Mouse (Mus musculus) CD8-positive naive resting alpha-beta T cell, adult 2 months (primary cell): ENCODE data around the gene Cfap20.
A peak's percentile ranks its signal among the peaks of the same experiment; 100 is the strongest.

Experiments used
- DNase-seq, 2 experiments: peaks; one replicate each; pipeline ENCODE4 v3.0.0; 2022; ENCODE audit warnings: low read depth in 2 of 2, low spot score in 2 of 2

Gene Cfap20

DNA sequence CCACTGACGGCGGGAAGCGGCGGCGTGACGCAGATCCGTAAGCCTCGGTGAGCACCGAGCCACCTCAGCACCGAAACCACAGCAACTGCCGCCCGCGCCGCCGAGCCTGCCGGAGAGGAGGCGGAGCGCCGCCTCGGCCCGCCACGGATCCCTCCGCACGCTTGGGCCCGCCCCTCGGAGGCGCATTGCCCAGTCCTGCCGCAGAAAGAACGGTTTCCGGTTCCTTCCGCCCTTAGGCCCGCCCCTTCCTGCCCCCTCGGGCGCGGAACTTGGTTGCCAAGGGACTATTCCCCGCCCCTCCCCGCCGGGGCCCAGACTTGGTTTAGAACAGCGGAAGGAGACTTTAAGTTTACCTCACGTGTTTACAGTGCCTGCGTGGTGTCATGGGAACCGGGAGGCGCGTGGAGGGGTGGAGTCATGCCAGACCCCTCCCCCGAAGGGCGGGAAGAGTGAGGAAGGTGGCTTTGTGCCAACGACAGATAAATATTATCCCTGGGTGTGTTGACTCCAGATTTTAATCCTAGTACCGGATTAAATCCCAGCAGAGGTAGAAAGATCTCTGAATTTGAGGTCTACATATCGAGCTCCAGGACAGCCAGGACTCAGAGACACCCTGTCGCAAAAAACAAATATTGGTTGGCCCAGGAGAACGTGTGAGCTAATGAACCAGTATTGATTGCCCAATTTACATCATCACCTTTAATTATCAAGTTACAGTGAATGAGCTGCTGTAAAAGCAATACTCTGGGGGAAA lies at the start of gene Cfap20:
Gene Cfap20, minus strand, starts transcription at position 184 of the 754 bp plus-strand sequence.
- DNase-seq: peak; percentile 100

DNA sequence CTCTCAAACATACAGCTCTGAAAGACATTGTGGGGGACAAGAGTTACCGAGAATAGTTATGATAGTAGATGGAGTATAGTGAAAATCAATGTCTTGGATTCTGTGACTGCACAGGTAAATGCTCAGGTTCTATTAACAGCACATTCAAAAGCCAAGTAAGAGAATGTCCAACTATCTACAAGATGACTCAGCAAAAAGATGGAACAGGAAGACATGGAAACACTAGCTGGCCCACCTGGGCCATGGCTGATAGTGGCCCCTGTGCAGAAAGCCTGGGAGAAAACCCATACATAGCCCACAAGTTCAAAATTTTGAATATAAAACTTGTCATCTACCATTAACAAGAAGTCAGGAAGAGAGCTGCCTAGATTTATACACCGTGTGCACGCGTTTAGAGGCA lies 35.3 kb upstream of the Cfap20 start:
- DNase-seq: no peak

DNA sequence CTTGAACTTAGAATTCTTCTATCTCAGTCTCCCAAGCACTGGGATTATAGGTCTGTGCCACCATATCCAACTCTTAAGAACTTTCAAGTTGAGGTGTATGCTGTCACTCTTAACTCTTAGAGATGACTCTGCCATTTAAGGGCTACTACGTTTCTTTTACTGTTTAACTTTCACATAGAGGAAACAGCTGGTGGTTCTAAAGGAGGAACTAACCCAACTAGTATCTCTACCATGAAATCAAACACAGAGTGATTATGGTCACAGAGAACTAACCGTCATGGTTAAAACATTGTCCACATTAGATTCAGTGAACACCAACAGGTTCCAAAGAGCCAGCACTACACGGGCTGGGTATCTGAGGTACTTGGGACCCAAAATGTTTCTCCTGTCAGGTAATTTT lies 34.3 kb upstream of the Cfap20 start:
- no peak for DNase-seq

DNA sequence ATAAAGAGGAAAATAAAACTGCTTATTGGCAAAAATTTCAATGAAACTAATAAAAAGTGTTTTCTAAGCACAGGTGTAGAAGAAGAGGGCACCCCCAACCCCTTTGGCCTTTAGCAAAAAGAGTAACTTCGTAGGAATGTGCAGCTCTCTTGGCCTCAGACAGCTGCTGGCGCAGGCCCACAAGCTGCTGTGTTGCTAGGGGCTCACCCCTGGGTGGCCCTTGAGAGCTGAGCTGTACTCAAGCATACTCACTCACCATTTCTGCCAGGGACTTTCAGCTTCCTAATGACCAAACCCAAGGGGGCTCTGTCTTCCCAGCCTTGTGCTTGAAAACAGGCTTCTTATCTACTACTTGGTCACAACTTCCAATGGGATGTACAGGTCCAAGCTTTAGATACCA lies 31.9 kb upstream of the Cfap20 start:
- DNase-seq: no peak

DNA sequence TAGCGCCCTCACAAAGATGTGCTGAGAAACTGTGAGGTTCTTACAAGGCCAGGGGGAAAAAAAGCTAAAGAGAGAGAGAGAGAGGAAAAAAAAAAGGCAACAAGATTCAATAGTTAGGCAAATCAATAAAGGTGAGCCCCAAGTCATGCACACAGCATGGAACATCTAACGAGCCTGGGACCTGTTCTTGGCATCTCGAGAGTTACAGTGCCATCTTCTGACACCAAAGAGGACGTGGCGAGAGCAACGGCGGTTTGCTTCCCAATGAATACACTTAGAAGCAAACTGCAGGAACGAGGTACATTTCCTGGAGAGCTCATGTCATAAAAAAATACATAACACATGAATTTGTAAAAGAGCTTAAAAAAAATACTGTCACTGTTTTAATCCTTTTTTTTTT lies 17.8 kb upstream of the Cfap20 start:
- no peak for DNase-seq

DNA sequence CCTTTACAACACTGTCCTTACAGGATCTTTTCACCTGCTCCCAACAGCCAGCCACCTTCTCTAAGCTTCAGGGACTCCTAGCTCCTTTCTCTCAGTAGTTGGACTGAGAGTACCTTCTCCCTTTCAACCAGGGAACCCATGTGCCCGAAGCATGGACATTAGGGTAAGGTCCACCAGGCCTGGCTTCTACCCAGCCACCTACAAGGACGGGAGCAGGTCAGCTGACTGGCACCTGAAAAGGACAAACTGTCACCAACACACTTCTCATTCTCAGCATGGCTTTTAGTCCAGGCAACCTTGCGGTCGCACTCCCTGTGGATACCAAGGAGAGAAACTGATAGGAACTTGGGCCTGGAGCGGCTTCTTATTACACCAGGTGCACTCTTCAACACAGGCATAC lies 15.6 kb upstream of the Cfap20 start:
- no peak for DNase-seq

DNA sequence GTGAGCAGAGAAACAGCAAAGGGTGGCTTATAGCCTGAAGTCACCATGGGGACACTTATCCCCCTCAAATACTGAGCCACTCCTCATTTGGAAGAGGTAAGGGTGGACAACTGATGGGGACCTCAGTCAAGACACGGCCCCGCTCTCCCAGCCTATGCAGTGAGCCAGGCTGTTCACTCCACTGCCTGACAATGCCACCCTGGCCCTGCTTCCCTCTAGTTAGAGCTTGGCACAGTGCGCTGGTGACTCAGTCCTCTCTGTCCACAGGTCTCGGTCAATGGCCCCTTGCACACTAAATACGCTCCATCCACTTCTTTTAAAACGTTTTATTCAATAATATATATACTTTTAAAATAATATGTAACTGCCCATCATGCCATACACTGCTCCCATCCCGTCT lies 13.0 kb upstream of the Cfap20 start:
- DNase-seq: no peak

DNA sequence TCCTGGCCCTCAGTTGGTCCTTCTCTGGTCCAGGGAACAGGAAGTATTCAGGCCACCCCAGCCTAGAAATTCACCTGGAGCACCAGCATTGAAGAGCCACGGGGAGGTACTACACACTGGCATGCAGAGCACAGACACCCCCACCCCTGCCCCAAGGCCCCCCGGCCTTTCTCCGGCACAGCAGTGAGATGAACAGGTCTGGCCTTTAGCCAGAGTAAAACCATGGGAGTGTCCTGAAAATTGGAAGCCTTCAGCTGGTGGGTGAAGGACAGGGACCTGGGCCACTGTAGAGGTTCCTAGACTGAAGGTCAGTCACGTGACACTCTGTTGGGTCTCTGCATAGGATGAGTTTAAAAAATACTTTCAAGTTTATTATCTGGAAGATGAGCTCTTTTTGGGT lies 10.4 kb upstream of the Cfap20 start:
- no peak for DNase-seq

DNA sequence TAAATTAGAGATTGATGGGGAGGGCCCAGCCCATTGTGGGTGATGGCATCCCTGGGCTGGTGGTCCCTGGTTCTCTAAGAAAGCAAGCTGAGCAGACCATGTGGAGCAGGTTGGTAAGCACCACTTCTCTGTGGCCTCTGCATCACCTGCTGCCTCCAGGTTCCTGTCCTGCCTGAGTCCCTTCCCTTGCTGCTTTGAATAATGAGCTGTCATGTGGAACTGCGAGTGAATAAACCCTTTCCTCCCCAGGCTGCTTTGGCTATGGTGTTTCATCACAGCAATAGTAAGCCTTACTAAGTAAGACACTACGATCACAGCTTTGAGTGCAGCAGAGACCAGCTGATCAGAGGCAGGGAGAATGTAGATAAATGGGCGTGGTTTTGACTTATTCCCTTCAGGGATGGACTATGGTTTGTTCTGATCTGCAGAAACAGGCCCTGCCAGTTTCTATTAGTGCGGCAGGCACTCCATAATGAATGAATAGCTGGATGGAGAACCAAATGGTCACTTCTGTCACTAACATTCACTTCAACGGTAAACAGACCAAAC lies 6.9 kb upstream of the Cfap20 start:
- DNase-seq: no peak

DNA sequence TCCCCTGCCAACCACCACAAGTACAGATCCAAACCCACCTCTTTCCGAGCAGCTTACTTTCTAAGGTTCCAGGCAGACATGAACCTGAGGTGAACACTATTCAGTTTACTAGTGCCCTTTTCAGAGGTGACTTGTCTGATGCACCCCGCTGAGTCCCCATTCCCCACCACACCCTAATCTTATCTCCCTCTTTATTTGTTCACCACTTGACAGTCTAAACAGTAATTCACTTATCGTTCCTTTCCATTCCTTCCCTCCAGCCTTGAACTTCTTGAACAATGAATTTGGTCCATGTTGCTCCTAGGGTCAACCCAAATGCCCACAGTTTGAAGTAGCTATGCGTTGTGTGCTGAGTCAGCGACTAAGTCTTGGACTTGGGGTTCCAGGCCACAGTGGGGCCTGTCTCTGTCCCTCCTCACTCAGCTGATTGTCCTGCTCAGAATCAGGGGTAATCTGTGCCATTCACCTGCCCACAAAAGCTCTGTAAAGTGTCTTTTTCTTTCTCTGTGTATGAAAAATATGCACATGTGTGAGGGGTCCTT lies 5.6 kb upstream of the Cfap20 start:
- no peak for DNase-seq

DNA sequence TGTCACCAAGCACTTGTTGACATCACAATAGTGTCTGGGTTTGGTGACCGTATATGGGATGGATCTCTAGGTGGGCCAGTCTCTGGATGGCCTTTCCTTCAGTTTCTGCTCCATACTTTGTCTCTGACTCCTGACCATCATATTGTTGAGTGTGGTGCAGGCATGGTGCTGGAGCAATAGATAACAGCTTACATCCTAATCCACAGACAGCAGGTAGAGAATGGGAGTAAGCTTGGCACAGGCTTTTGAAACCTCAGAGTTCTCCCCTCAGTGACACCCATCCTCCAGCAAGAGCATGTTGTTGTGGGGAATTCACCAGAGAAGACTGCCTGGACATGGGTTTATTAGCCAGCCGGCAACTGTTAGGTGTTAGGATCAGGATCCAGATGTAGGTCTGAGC lies 4.8 kb upstream of the Cfap20 start:
- DNase-seq: no peak

DNA sequence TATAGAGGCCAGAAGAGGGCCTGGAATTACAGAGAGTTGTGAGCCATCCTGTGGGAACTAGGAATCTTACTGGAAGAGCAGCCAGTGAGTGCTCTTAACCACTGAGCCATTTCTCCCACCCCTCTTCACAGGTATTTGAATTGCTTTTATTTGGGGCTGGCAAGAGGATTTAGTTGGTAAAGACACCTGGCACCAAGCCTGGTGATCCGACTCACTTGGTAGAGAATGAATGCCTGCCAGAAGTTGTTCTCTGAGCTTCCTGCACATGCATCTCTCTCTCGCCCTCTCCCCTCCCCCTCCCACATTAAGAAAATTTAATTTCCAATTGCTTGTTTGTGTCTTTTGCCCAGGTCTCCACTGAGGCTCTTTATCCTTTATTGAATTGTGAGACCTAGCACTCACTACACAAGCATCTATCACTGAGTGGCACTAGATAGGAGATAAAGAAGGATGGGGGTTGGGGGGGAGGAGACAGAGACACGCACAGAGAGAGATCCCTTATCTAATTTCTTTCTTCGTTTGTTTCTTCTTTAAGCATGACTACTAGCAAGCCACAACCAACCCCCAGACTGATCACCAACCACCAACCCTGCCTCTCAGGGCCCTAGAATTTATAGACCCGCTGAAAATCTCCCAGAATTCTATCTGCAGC lies 2.8 kb upstream of the Cfap20 start:
- DNase-seq: no peak

DNA sequence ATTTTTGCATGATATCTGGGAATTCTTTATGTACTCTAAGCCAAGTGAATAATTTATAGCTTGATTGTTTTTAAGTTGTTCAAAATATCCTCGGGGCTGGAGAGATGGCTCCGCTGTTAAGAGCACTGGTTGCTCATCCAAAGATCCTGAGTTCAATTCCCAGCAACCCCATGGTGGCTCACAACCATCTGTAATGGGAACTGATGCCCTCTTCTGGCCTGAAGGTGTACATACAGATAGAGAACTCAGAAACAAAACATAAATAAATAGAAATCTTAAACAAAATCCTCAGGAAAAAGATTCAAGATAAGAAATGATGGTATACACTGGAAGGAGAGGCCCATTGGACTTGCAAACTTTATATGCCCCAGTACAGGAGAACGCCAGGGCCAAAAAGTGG lies 1.3 kb upstream of the Cfap20 start:
- DNase-seq: no peak

DNA sequence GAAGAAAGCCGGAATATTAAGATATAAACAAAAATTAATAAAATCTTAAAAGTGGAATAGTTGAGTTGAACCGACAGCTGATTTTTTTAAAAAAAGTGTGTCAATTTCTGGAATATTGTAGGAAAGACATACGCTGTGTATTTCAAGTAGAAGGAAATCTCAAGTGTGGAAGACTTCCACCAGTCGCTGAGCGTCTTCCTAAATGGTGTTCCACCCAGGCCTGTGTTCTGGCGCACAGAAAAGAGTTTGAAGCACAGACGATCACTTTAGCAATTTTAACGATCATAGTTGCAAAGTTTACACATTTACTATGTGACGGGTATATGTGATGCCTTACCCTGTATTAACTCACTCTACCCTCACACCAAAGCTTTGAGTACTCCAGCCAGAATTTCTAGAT lies 802 bp upstream of the Cfap20 start:
- no peak for DNase-seq

DNA sequence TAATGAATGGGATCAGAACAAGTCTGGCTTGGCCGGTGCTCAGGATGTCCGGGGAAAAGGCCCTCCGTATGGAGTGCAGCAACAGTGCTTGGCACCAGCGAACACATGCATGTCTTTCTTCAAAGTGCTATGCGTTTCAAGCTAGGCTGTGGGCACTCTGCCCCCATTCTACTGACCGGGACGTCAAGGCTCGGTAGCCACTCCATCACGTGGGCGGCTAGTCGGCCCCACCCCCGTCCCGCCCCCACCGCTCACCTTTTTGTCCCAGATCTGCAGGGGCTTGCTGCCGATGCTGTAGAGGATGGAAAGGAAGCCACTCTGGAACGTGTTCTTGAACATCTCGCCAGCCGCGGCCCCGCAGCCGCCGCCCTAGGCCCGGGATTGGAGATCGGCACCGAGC lies 436 bp downstream of the Cfap20 start:
- DNase-seq: peak in 1 of 2 experiments; percentile 7

DNA sequence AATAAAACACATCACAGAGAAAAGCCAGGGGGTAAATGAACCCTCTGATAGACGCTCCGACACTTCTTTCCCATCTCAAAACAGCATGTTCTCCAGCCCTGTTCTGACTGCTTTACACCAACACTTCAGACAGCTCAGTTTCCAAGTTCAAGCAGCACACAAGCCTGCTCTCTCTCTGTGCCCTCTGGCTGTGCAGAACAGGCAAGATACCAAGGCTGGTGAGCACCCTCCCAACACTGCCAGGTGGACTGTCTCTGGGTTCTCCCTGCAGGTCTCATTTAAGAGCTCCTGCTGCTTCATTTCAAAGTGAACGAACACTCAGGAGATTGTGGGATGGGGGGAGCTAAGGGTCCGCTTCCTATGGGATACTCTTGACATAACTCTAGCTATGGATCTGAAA lies 1.5 kb downstream of the Cfap20 start:
- no peak for DNase-seq

DNA sequence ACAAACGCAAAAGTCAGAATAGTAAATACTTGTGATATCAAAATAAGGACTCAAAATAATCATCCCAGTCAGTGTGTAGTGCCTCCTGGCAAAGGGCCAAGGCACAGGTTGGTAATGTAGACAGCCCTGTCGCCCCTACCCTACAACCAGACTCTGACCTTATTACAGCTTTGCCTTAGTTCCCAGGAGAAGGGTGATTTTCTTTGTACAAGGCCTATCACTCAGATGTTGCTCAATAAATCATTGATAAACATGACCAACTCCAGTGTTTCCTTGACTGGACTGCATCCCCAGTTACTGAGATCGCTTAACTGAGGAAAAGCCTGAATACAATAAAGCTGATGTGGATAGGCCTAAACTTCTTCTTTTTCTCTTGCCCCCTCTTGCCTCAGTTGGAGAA lies 2.2 kb downstream of the Cfap20 start:
- DNase-seq: no peak

DNA sequence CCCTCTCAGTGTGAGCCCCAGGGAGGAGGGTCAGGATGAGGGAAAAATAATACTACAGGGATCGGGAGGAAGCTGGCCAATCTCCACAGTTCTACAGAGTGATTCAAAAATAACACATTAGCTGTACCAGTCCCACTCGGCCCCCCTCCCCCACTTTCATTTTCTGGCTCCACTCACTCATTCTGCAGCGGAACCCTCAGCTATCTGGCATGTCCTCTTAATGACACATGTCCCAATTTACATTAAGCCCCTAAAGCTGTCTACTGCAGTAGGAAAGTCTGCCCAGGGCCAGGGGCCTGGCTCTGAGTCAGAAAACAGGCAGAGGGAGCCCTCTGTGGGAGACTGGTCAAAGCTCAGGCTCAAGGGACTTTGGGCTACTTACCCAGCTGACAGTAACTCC lies 4.7 kb downstream of the Cfap20 start:
- DNase-seq: no peak

DNA sequence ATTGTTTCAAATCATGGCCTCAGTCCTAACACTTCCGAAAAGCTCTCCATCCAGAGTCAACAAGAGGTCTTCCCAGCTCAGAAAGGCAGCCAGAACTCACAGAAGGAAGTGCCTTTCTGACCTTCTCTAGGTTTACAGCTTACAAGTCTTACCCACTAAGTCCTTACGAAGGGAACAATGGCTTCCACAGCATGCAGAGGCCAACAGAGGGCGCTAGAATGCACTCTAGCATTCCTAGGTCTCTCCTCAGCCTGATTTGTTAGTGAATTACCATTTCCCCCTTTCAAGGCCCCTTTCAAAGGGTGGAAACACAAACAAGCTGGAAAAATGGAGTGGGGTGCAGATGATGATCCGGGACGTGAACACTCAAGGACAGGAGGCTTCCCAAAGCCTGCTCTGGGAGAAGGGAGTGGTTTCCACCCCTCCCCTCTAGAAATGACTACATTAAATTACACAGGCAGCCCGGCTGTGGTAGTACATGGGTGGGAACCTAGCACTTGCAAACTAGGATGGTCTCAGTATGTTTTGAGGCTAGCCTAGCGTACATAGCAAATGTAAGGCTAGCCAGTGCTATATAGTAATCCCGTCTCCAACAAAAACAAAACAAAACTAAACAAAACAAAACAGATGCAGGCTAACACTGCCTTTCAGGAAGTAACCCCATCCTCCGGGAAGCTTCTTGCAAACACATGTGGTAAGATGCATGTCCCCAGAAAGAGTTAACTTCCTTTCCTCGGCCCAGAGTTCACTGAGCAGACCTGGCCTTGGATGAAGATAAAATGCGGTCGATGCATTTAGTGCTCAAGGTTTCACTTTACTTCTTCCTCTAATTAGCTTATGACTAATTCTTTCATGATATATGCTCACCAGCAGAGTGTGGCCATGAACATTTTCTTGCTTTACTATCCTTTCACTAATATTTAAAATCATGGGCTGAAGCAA lies 6.8 kb downstream of the Cfap20 start:
- DNase-seq: peak; percentile 49 to 67

DNA sequence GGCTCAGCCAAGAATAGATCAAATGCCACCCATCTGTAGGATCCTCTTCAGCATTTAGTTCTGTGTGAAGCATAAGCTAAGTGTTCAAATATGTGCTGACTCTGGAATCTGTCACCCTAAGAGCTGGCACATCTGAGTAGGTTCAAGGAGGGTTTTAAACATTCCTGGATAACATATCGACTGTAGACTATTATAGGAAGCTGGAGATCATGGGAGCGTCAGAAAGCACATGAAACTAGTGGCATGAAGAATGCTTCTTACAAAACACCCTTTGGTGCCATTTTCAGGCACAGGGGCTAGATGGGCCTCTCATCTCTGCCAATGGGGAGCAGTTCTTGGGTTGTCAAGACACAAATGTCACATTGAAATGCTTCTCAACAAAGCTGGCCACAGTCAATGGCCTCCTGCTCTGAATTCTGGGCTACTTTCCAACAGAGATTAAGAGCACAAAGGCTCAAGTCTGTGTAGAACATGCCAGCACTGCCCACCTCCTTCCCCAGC lies 7.8 kb downstream of the Cfap20 start:
- DNase-seq: no peak

DNA sequence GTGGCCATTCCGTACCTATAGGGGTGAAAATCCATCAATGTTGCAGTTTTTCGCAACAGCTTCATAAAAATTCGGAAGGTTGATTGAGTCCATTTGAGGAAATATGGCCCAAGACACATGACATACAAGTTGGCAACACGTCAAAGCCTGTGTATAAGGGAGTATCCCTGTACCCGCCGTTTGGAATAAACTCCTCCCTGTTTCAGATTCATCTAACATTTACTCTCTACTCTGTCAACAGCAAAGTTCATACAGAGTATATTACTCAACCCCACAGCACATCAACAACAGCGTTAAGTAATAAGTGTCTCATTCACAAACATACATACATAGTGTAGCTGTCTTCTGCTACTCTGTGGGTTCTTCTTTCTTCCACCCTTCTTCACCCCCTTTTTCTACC lies 10.0 kb downstream of the Cfap20 start:
- DNase-seq: no peak
